Mouse (Mus musculus): ENCODE data around the gene 1700034J05Rik. TPM values are rescaled to one million over a fixed set of nuclear protein-coding genes. Genes with fewer than 3 reads are reported as not detected.
A peak's percentile ranks its signal among the peaks of the same experiment; 100 is the strongest.

Gene 1700034J05Rik
- total and polyA plus RNA-seq, 3 experiments: not detected

- no peak for DNase-seq
Observed at GRCm38 (mm10) chr6:146963396-146964150, 9.4 kb upstream of the 1700034J05Rik start.

- DNase-seq: no peak
Observed at GRCm38 (mm10) chr6:146961832-146962481, 7.7 kb upstream of the 1700034J05Rik start.

GRCm38 (mm10) chr6:146960956-146961355 lies 6.7 kb upstream of the 1700034J05Rik start:
- no peak for DNase-seq

- peak; percentile 68 for DNase-seq
Observed at GRCm38 (mm10) chr6:146959908-146960680, 5.9 kb upstream of the 1700034J05Rik start.

GRCm38 (mm10) chr6:146958694-146959093 lies 4.5 kb upstream of the 1700034J05Rik start:
- no peak for DNase-seq

GRCm38 (mm10) chr6:146956961-146957360 lies 2.7 kb upstream of the 1700034J05Rik start:
- DNase-seq: no peak

GRCm38 (mm10) chr6:146955896-146956295 lies 1.7 kb upstream of the 1700034J05Rik start:
- no peak for DNase-seq

GRCm38 (mm10) chr6:146955475-146955874 lies 1.3 kb upstream of the 1700034J05Rik start:
- DNase-seq: no peak

GRCm38 (mm10) chr6:146950454-146950832 lies 3.8 kb downstream of the 1700034J05Rik start:
- DNase-seq: no peak

- DNase-seq: no peak
Observed at GRCm38 (mm10) chr6:146949682-146950453, 4.4 kb downstream of the 1700034J05Rik start.

- no peak for DNase-seq
Observed at GRCm38 (mm10) chr6:146947186-146947585, 7.0 kb downstream of the 1700034J05Rik start.

GRCm38 (mm10) chr6:146946327-146947029 lies 7.7 kb downstream of the 1700034J05Rik start:
- DNase-seq: peak; percentile 16

GRCm38 (mm10) chr6:146944830-146945229 lies 9.4 kb downstream of the 1700034J05Rik start:
- peak; percentile 32 for DNase-seq

- DNase-seq: no peak
Observed at GRCm38 (mm10) chr6:146944009-146944408, 10.2 kb downstream of the 1700034J05Rik start.

- DNase-seq: peak; percentile 64
Observed at GRCm38 (mm10) chr6:146941505-146942275, 12.5 kb downstream of the 1700034J05Rik start.

GRCm38 (mm10) chr6:146939026-146939425 lies 15.2 kb downstream of the 1700034J05Rik start:
- DNase-seq: no peak

GRCm38 (mm10) chr6:146935957-146936356 lies 18.3 kb downstream of the 1700034J05Rik start:
- no peak for DNase-seq

- DNase-seq: peak; percentile 56
Observed at GRCm38 (mm10) chr6:146933123-146933522, 21.1 kb downstream of the 1700034J05Rik start.

GRCm38 (mm10) chr6:146929031-146929430 lies 25.2 kb downstream of the 1700034J05Rik start:
- no peak for DNase-seq

GRCm38 (mm10) chr6:146928108-146928507 lies 26.1 kb downstream of the 1700034J05Rik start:
- DNase-seq: peak; percentile 55
